Mouse (Mus musculus) kidney, adult 2 months (tissue): ENCODE data around the gene Abcd3.

Experiments
- CTCF ChIP-seq: fragments of 200-500 bp; conservative IDR thresholded peaks from 2 replicates; pipeline ENCODE4 v1.5.1; 2011; ENCODE audit warnings: low read depth, mild to moderate bottlenecking, control low read depth, low read length, moderate library complexity, mixed read lengths; ENCODE audit not compliant: insufficient read depth, insufficient read length
- POLR2A ChIP-seq: fragments of 200-500 bp; IDR thresholded peaks from one replicate; pipeline ENCODE4 v1.6.1; 2011; ENCODE audit warnings: low read depth, low read length, control low read depth

GRCm38 (mm10) chr3:121822643-121823042, 7.5 kb upstream of the Abcd3 start:
- TF ChIP-seq CTCF (no peak), POLR2A (no peak)
